Mouse (Mus musculus): ENCODE measurements around the gene Actn2.

DNA sequence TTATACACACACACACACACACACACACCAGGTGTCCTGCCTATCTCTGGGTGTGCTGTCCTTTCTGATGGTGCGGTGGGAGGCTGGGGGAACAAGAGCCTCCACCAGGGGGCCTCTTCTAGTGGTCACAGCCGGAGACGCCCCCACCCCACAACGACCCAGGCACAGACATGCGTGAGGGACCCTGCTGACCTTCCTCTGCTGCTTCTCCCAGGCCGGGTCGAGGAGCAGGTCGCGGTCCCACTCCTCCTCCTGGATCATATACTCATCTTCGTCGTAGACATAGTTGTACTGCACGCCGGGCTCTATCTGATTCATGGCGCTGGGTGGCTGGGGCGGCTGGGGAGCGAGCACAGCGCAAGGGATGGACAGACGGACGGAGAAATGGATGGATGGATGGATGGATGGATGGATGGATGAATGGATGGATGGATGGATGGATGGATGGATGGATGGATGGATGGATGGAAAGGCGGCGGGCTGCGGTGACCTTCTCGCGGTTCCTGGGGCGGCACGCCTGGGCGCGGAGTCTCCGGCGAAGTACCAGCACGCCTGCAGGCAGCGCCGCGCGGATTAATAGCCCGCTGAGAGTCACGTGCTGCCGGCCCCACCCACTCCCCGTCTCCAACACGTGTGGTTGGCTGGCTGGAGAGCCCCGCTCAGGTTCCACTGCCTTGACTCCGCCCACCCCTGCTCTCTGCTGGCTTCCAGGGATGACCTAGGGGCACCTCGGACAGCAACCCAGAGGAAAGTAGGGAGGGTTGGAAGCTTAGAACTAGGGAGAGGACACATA is at the start of gene Actn2:
- TF ChIP-seq POLR2A (IDR thresholded peaks at IDR 0.05; ENCODE audit: insufficient read depth, low read depth, low read length) (peak; percentile 34; the same call in 1 of the 2 replicates), CTCF (IDR thresholded peaks at IDR 0.05; ENCODE audit: insufficient read depth, low read depth, low read length) (peak; percentile 41; the same call in 1 of the 2 replicates)
